Mouse (Mus musculus): ENCODE measurements around the gene Atf5. TPM values are rescaled to one million over a fixed set of nuclear protein-coding genes. Genes with fewer than 3 reads are reported as not detected.
A peak's percentile ranks its signal among the peaks of the same experiment; 100 is the strongest.

Gene Atf5
- total RNA-seq (2021): 10 to 100 TPM; 52.4 to 57.4 TPM
- long read RNA-seq, experiment 1, partial matches to known transcripts: 3 of 5 reads
- long read RNA-seq, experiment 1, other reads (novel, unspliced or antisense): 0 of 5 reads
- long read RNA-seq, experiment 2, partial matches to known transcripts: 1 of 7 reads
- long read RNA-seq, experiment 2, other reads (novel, unspliced or antisense): 5 of 7 reads

DNA sequence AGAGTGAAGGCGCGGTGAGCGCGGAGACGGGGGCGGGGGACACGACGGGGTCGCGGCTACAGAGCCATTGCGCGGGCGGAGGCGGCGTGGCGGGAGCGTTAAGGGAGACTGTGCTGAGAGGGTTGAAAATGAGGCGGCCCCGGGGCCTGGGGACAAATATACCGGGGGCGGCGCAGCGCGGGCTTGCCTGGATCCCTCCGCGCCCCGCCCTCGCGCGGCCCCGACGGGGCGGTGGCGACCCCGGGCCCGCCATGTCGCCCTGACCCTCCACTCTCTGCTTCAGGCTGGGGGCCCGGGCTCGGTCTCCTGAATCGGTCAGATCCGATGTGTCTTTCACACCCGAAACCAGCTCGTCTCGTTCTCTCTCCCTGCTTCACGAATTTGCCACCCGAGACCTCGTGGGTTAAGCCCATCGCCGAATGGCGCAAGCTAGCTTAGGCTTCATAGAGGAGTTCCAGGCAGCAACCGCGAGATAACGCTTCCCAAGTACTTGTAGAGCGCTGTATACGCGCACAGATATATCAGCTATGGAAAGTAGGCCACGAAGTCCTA, at the start of gene Atf5:
TSS of gene Atf5 (minus strand) at position 189 of the 552 bp plus-strand sequence.
- peak; percentile 78 to 82 for DNase-seq
- intact Hi-C loops (cut with DNase I): loop anchor here (2.0 kb wide), 1 partner anchor 32 kb away; the partner anchor contains the start of genes Akt1s1 and Tbc1d17

DNA sequence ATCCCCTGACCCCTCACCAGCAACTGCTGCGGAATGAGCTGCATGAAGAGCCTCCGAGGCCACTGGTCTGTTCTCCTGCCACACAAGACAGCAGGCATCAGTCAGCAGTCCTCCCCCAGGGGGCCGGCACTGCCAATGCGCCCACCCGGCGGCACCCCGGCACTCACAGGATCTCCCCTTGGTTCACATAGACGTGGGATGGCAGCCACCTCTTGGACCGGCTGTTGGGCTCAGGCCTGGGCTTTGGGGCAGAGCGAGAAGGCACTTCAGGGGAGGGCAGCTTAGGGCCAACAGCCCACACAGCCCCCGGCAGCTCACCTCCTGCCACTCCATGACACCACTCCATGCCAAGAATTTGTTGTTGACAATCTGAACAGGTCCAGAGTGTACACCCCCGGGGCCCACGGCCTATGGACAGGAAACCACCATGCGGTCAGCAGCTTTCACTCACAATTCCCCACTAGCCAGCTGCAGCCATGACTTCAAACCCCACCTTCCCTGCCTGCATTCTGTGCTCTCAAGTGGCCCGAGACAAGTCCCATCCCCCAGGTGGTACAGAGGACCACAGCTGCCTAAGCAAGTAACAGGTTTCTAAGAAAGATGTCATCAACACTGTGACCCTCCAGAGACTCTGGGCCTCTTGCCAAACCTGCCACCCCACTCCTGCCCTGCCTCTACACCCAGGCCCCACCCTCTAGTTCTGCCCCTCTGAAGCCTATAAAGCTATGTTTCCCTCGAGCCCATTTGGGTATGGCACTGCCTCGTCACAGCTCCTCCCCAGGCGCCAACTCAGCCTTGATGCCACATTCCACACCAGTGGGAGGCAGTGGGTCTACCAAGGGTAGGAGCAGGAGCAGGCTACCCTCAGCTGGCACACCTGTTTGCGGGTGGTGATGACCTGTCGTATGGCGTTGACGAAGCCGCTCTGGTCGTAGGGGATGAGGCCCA, 48.4 kb upstream of the Atf5 start:
- intact Hi-C loops (cut with DNase I): no loop called here

DNA sequence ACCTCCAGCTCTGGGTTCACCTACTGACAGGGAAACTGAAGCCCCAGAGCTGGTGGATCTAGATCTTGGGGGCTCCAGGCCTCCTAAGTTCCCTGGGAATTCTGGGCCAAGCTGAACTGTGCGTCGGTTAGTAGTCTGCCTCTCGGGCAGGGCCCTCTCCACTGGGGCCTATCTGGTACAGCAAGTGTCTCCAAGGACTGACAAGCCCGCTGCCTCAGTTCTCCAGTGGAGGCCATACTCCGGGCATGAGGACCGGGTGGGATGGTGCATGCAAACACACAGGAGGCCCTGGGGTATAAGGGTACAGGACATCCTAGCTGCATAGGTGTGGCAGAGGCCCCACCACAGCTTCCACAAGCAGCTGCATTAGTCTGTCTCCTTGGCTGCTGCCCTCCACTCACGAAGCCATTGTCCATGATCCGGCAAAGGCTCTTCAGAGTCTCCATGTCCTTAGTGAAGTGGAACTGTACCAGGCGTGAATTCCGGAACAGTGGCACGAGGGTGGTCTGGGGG, 47.6 kb upstream of the Atf5 start:
- intact Hi-C loops (cut with DNase I): no loop called here
- DNase-seq: no peak

More for the DNA sequence above, 48.4 kb upstream of the Atf5 start:
- no peak for DNase-seq

DNA sequence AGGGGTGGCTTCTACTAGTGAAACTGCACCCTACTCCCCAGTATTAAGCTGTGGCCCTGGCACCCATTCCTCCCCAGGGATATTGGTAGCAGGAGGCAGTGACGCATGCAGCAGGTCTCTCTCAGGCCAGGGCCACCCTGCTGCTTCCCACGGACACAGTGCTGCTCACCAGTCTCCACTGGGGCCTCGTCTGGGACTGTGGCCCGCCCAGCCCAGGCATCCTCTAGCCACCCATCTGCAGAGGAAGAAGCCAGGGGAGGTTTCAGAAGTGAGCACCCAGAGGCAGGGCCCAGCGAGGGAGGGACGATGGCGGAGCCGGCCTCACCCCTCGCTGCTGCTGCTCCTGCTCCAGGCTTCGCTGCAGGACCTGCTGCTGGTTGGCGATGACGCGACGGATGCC, 46.8 kb upstream of the Atf5 start:
- DNase-seq: no peak
- intact Hi-C loops (cut with DNase I): no loop called here

DNA sequence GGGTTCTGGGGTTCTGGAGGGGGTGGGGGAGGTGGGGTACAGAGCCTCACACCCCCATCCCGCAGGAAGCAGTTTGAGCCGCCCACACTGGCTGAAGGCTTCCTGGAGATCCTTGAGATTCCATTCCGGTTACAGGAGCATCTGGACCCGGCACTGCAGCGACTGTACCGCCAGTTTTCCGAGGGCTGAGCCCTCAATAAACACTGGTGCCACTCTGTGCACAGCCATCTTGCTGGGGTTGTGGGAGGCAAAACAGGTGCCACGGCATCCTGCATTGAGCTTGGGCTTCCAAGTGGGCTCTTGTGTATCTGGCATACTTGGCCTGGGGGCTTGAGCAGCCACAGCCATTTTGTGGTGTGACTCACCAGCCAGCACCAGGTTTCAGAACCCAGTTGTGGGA, 46.0 kb upstream of the Atf5 start:
- intact Hi-C loops (cut with DNase I): no loop called here
- DNase-seq: no peak

DNA sequence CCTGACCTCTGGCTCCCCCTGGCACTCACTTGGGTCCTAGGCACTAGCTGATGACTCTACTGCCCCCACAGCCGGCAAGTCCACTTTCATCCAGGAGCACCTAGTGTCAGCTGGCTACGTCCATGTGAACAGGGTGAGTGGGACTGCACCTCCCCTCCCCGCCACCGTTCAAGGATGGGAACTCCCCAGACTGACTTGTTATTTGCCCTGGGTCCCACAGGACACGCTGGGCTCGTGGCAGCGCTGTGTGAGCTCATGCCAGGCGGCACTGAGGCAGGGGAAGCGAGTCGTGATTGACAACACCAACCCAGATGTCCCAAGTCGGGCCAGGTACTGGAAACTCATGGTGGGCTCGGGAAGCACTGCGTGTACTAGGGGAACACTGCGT, 45.0 kb upstream of the Atf5 start:
- intact Hi-C loops (cut with DNase I): no loop called here

DNA sequence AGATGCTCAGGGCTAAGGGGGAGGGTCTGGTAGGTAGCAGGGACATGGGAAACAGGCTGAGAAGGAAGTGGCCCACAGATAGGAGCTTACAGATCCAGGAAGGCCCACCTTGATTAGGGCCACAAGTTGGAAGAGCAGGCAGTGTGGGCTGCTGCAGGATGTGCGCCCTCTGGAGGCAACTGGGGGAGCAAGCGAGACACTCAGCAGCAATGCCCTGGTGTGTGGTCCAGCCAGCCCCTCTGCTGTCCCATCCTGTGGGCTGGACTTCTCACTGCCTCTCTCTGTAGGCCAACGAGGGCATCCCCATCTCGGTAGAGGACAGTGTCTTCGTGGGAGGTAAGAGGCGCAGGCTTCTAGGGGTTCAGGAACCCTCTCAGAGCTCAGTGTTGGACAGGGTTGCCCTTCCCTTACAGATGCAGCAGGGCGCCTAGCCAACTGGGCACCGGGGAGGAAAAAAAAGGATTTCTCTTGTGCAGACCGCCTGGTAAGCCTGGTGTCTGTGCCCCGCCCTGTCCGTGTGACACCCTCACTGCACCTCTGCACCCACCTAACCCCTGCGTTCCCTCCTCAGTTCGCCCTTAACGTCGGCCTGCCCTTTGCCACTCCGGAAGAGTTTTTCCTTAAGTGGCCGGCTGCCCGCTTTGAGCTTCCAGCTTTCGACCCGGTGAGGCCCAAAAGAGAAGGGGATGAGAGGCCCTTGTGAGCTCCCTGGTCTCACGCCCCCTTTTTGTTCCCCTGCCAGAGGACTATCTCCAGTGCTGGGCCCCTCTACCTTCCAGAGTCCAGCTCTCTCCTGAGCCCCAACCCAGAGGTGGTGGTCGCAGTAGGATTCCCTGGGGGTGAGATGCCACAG, 44.3 kb upstream of the Atf5 start:
- intact Hi-C loops (cut with DNase I): no loop called here
- peak; percentile 79 to 86 for DNase-seq

More for the DNA sequence above, 45.0 kb upstream of the Atf5 start:
- no peak for DNase-seq

DNA sequence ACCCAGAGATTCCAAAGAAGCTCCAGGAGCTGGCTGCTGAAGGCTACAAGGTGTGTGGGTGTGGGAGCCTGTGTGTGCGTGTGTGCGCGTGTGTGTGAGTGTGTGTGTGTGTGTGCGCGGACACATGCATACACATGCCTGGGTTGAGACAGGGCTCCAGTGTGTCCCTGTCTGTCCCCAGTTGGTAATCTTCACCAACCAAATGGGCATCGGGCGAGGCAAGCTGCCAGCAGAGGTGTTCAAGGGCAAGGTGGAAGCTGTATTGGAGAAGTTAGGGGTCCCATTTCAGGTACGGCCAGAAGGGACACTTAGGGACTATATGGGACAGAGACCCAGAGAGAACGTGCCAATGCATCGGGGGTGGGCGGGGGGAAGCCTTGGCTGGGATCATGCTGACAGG, 43.4 kb upstream of the Atf5 start:
- intact Hi-C loops (cut with DNase I): no loop called here
- no peak for DNase-seq

DNA sequence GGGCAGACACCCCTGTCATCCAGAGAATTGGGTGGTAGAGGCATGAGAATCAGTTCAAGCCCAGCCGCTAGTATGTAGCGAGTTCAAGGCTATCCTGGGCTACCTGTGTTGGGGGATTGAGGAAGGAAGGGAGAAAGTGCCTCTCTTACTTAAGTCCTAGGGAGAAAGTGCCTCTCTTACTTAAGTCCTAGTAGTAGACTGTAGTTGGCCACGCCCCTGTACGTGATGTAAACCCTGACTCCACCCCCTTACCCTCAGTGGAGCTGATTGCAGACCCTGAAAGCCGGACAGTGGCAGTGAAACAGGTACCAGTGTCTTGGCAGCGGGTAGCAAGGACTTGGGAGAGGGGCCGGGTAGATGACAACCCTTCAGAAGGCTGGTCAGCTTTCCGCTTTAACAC, 41.4 kb upstream of the Atf5 start:
- no peak for DNase-seq
- intact Hi-C loops (cut with DNase I): no loop called here

DNA sequence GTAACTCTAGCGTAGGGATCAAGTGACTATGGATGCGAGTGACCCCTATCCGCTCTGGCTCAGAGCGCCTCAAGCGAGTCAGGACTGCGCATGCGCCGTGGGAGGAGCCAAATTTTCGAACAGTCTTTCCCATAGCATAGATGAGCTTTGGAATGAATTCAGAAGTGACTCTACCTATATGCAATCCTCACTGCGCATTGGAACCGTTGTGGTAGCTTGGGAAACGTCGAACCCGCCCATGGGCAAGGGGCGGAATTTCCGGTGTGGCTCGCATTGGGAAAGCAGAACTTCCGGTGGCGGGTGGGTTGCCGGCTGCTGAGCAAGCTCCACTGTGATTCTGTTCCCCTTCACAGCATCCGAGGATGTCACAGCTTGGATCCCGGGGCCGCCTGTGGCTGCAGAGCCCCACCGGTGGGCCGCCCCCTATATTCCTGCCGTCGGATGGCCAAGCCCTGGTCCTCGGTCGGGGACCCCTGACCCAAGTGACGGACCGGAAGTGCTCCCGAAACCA, 40.6 kb upstream of the Atf5 start, which contains the start of gene Pnkp:
TSS of gene Pnkp (plus strand) at position 98 of the 511 bp plus-strand sequence.
- intact Hi-C loops (cut with DNase I): no loop called here
- DNase-seq: peak; percentile 83 to 88

DNA sequence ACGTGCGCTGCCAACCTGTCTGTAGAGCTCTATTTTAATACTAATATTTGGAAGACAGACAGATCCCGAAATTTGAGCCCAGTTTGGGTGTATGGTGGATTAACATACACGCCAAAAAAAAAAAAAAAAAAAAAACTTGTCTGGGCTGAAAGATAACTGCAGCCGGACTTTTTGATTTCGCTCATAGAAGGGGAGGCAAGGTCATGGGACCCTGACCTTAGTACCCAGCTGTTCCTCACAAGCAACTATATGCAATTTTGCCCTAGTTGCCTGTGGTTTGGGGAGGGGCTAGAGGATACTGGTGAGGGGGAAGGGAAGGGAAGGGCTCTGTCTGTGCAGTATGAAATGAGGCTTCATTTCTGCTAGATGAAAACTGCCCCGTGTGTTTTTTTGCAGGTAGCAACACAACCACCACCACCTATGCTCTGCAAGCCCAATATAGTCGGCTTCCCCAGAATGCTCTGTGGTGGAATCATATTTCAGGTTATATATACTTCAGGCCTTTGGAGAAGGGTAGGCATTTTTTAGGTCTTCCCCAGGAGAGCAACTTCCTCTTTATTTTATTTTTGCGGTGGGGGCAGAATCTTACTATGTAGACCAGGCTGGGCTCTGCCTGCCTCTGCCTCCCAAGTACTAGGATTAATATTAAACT, 39.9 kb upstream of the Atf5 start:
- no peak for DNase-seq
- intact Hi-C loops (cut with DNase I): no loop called here

DNA sequence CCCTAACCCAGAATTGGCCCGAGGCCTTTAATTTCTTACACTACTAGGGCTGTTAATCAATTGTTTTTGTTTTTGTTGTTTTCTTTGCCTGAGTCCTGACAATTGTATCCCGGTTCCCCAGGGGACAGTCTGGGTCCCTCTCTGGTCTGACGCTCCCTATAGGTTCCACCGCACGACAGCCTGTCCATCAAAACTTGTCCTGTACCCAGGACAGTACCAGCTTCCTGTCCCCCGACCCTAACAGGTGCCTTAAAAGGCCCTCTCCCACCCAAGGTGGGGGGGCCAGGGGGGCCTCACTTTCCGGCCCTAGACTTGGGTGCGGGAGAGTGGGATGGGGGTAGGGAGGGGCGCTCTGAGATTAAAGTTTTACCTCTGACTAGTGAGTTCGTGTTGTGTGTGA, 38.6 kb upstream of the Atf5 start:
- intact Hi-C loops (cut with DNase I): no loop called here
- no peak for DNase-seq

DNA sequence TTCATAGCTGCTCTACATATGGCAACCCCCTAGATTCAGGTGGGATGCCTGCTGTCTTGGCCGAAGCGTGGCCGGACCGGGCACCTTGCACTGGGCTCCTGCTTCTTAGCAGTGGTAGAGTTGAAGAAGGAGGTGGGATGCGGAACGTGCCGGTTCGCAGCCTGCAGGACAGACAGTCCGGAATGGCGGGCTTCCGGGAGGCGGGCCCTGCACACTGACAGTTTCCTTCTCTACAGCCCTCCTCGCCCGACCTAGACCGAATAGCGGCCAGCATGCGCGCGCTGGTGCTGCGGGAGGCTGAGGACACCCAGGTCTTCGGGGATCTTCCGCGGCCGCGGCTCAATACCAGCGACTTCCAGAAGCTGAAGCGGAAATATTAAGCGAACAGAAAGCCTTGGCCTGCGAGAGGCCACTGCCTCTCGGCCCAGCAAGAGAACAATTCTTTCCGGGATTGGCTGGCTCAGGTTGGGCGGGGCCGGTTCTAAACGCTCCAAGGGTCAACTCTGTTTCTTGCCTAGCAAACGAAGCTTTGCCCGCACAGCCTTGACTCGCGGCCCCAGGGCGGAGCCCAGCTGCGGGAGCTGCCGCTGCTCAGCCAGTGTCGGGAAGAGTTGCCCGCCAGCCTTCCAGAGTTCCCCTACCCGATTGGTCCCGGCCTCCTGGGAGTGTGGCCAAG, 38.0 kb upstream of the Atf5 start:
- intact Hi-C loops (cut with DNase I): no loop called here
- peak; percentile 86 to 87 for DNase-seq

DNA sequence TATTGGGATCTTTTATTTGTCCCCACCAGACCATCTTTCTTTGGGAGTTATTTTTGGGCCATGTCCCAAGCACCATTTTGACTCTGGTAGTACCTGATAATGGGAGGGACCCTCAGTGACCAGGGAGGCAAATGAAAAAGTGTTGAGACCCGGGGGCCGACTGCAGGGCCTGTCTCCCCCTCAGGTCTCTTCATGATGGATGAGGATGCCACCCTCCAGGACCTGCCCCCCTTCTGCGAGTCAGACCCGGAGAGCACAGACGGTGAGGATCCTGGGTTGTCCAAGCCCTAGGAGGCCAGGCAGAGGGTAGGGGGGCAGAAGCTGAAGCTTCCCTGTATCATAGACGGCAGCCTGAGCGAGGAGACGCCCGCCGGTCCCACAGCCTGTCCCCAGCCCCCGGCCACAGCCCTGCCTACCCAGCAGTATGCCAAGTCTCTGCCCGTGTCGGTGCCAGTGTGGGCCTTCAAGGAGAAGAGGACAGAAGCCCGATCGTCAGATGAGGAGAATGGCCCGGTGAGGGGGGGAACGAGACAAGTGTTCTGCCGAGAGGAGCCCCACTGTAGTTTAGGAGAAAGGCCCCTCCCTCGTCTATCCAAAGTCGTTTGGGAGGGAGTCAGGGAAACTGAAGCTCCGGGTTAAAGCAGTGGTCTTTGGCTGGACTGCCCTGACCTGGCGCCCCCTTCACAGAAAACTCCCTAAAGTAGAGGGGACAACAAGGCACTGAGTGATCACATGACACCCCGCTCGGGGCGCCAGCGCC, 37.3 kb upstream of the Atf5 start:
- DNase-seq: no peak
- intact Hi-C loops (cut with DNase I): no loop called here

DNA sequence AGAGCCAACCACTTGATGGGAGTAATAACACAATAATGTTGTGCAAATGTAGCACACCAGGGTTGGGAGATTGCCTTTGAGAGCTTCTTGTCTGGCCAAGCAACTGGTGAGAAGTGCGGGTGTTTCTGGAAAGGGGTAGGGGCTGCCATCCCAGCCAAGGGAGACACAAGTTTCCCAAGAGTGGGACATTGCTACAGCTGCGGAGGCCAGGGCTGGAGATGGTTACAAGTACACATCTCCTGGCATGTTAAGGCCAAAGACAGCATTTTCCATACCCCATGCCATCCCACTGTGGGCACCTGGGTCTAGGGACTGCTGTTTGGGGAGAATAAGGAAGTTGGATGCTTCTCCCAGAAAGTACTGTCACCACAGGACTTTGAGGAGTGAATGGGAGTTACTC, 36.6 kb upstream of the Atf5 start:
- intact Hi-C loops (cut with DNase I): no loop called here
- no peak for DNase-seq

DNA sequence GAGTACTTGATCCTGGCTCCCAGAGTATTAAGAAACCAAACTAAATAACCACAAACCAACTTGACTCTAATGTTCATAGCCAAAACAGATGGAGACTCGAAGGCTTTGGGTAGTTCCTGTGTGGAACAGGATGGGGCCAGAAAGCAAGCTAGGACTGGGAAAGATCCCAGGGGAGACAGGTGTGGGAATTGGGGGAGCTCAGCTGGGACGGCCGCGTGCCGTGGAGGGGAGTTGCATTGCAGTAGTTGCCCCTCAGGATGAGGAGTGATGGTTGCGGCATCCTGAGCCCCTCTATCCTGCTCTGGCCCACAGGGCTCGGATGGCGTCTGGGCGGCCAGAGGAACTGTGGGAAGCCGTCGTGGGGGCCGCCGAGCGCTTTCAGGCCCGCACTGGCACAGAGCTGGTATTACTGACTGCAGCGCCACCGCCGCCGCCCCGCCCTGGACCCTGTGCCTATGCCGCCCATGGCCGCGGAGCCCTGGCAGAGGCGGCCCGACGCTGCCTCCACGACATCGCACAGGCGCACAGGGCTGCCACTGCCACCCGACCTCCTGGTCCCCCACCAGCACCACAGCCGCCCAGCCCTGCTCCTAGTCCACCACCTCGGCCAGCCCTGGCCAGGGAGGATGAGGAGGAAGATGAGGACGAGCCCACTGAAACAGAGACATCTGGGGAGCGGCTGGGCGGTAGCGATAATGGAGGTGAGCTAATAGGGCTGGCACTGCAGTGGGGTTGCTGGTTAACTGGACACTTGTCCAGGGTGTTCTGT, 36.0 kb upstream of the Atf5 start:
- DNase-seq: no peak
- intact Hi-C loops (cut with DNase I): no loop called here

DNA sequence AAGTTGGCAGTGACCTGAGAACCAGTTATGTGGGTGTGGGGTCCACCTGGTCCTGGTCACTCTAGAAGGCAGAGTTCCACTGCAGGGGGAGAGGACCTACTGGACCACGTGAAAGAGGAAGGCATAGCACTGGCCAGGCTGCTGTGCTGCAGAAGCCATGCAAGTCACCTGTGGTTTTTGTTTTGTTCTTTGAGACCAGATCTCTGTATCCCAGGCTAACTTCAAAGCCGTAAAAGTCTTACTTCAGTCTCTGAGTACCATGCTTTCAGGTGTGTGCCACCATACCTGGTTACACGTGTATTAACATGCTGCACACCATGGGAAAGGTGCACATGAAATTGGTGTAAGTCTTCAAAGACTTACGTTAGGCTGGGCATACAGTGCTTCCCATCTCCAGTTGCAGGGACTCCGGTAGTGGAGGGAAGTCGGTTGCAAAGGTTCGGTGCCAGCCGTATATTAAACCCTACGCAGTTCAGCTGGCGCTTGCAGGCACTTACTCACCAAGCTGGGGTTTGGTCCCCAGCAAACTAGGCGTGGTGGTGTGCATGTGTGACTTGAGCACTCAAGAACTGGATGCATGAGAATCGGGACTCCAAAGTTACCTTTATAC, 35.3 kb upstream of the Atf5 start:
- DNase-seq: no peak
- intact Hi-C loops (cut with DNase I): no loop called here

Data from heart, postnatal 14 days (tissue).